Mouse (Mus musculus) cortical plate, adult 2 months (tissue): ENCODE measurements around the gene Fxyd5. TPM values are rescaled to one million over a fixed set of nuclear protein-coding genes. Genes with fewer than 3 reads are reported as not detected.
A peak's percentile ranks its signal among the peaks of the same experiment; 100 is the strongest.

Experiments used
- H3K27ac ChIP-seq: fragments of 200-500 bp; 2 replicates; pipeline ENCODE4 v1.5.1; 2012; ENCODE audit warnings: low read length, control low read depth, inconsistent platforms; ENCODE audit not compliant: insufficient read depth
- H3K4me1 ChIP-seq: fragments of 200-500 bp; 2 replicates; pipeline ENCODE4 v1.6.1; 2011; ENCODE audit warnings: low read length; ENCODE audit not compliant: control insufficient read depth, insufficient read depth
- H3K4me3 ChIP-seq: fragments of 200-500 bp; 2 replicates; pipeline ENCODE4 v1.5.1; 2011; ENCODE audit warnings: mild to moderate bottlenecking, low read length, control low read depth; ENCODE audit not compliant: insufficient read depth
- CTCF ChIP-seq: fragments of 200-500 bp; IDR thresholded peaks from 2 replicates; pipeline ENCODE4 v1.5.1; 2011; ENCODE audit warnings: mild to moderate bottlenecking, control low read depth, low read length; ENCODE audit not compliant: insufficient read depth; ENCODE audit errors: extremely low read depth
- POLR2A ChIP-seq: fragments of 200-500 bp; IDR thresholded peaks from 2 replicates; pipeline ENCODE4 v1.6.1; 2011; ENCODE audit warnings: mild to moderate bottlenecking, low read length, control low read depth; ENCODE audit not compliant: insufficient read depth; ENCODE audit errors: extremely low read depth
- polyA plus RNA-seq: library from polyadenylated mRNA; depleted of rRNA; stranded (reverse); fragments of >200 nt; gene quantifications from 2 replicates; pipeline ENCODE4 v1.2.3, GENCODE M21; 2012

The Fxyd5 gene
- polyA plus RNA-seq, 1 experiment: 62.8 TPM

- H3K4me3 ChIP-seq: peak overlapping the region; percentile 85
- peak overlapping the region; percentile 65 for H3K27ac ChIP-seq
- no peaks in the 10 kb centered on the region; the same call in 1 of the 2 replicates for H3K4me1 ChIP-seq
- TF ChIP-seq POLR2A (no peak), CTCF (no peak)
Observed at GRCm38 (mm10) chr7:31050487-31050886, 8.2 kb upstream of the Fxyd5 start.

GRCm38 (mm10) chr7:31049846-31050281, 7.6 kb upstream of the Fxyd5 start:
- Histone ChIP-seq H3K4me3 (peak overlapping the region; percentile 85), H3K4me1 (no peaks in the 10 kb centered on the region; the same call in 1 of the 2 replicates), H3K27ac (peak overlapping the region; percentile 11; the same call in 1 of the 2 replicates)
- no peak for TF ChIP-seq CTCF
- no peak for TF ChIP-seq POLR2A

DNA sequence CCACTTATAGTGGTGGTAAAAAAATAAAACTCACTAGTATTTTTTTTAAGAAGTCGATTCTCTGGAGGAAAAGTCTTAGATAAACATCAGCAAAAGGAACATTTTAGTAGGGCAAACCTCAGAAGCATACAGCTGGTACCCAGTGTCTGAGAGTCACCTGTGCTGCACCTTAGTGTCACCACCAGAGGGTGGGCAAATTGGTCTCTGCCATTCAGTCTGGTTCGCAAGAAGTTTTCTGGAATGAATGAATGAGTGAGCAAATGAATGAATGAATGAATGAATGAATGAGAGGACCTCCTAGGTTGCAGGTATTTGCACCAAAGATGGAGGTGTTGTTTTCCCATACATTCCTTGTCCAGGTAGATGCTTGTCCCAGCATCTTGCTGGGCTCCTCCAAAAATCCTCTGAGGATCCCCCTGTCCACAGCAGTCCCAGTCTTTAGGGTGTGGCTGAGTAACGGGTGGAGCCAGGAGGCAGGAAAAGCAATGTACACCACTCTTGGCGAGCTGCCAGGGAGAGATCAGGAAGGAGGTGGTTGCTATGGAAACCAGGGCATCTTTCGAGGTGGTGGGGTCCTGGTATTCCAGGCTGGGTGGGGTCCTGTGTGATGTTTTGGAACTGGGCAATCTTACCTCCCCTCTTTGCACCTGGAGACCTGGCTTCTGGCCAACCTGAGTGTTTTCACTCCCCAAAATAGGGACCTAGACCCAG, 7.0 kb upstream of the Fxyd5 start:
- TF ChIP-seq CTCF (no peak), POLR2A (no peak)
- no peaks in the 10 kb centered on the region; the same call in 1 of the 2 replicates for H3K4me1 ChIP-seq
- peak overlapping the region; percentile 11; the same call in 1 of the 2 replicates for H3K27ac ChIP-seq
- H3K4me3 ChIP-seq: peak overlapping the region; percentile 85

GRCm38 (mm10) chr7:31041662-31042315, 492 bp downstream of the Fxyd5 start:
- Histone ChIP-seq H3K27ac (peak overlapping the region; percentile 64; the same call in 1 of the 2 replicates), H3K4me1 (no peaks in the 10 kb centered on the region), H3K4me3 (0 out of 2 replicates have a peak overlapping the region, but pooled peaks have one; percentile 15)
- no peak for TF ChIP-seq CTCF
- no peak for TF ChIP-seq POLR2A

DNA sequence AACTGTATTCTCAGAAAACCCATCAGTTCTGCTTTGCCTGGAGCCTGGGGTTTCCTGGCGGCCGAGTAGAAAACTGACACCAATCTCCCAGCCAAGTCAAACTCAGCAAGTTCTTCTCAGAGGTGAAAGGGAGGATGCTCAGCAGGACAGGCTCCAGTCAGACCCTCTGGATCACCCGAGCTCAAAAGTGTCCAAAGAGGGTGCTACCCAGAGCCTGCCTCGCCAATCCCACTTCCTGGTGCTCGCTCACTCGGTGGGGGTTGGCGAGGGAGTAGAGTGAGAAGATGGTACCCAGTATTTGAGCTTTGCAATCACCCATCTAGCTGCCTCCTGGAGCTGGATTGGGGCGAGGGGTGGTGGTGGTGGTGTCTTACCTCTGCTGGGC, 1.3 kb downstream of the Fxyd5 start:
- Histone ChIP-seq H3K27ac (no peak overlapping the region), H3K4me3 (no peak overlapping the region), H3K4me1 (no peaks in the 10 kb centered on the region)
- TF ChIP-seq CTCF (no peak), POLR2A (no peak)

GRCm38 (mm10) chr7:31040281-31041022, 1.8 kb downstream of the Fxyd5 start:
- Histone ChIP-seq H3K27ac (no peak overlapping the region), H3K4me1 (no peaks in the 10 kb centered on the region), H3K4me3 (no peak overlapping the region)
- TF ChIP-seq POLR2A (no peak), CTCF (no peak)

DNA sequence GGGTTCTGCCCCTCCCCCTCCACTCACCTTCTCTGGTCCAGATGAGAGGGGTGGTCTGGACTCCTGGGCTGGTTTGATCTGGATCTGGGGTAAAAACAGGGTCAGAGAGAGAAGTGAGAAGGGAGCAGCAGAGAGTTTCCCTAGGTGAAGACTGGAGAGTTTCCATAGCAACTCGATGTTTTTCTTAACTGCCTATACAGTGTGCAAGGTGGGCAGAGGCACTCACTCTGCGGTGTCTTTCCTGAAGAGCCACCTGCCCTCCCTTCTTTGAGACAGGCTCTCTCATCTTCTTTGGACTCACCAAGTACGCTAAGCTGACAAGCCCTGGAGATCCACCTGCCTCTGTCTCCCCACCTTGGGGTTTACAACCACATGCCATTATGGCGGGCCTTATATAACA, 3.3 kb downstream of the Fxyd5 start:
- TF ChIP-seq POLR2A: no peak
- no peak for TF ChIP-seq CTCF
- no peak overlapping the region for H3K27ac ChIP-seq
- H3K4me3 ChIP-seq: no peak overlapping the region
- no peaks in the 10 kb centered on the region for H3K4me1 ChIP-seq

- H3K4me3 ChIP-seq: no peak overlapping the region
- no peaks in the 10 kb centered on the region for H3K4me1 ChIP-seq
- no peak overlapping the region for H3K27ac ChIP-seq
- TF ChIP-seq POLR2A (no peak), CTCF (no peak)
Observed at GRCm38 (mm10) chr7:31037675-31038074, 4.6 kb downstream of the Fxyd5 start.

DNA sequence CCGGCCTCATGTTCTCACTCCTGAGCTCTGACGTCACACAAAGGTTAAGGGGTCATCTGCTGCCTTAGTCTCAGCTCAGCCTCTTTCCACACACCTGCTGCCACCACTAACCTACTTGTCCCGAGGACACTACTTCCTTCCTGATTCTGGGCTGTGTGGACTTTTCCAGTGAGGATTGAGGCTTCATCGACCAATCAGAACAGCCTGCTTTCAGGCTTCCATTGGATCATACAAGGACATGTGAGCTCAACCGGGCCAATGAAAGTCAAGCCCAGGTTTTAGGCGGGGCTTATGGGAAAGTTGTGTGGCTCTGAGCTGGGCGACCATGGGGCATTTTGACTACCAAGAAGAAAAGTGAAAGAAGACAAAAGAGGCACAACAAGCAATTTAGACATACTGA, 5.4 kb downstream of the Fxyd5 start:
- Histone ChIP-seq H3K27ac (no peak overlapping the region), H3K4me3 (no peak overlapping the region), H3K4me1 (no peaks in the 10 kb centered on the region)
- TF ChIP-seq CTCF (no peak), POLR2A (no peak)
